Mouse (Mus musculus) heart, embryonic 12.5 days (tissue): ENCODE data around the gene B230217C12Rik. TPM values are rescaled to one million over a fixed set of nuclear protein-coding genes. Genes with fewer than 3 reads are reported as not detected.

Experiments used
- ATAC-seq: fragments of 200-750 bp; cut with Nextera tagmentation; 2 replicates; pipeline ENCODE4 v1.8.0; 2017; ENCODE audit warnings: moderate TSS enrichment, moderate library complexity; ENCODE audit not compliant: insufficient number of reproducible peaks, low FRiP score
- H3K27ac ChIP-seq: fragments of 300-500 bp; sonication (generic); 2 replicates; pipeline ENCODE4 v1.5.1; 2016; ENCODE audit warnings: mild to moderate bottlenecking, moderate library complexity; ENCODE audit not compliant: poor library complexity, severe bottlenecking
- H3K27me3 ChIP-seq: fragments of 300-500 bp; sonication (generic); replicated peaks from 2 replicates; pipeline ENCODE4 v1.6.1; 2016; ENCODE audit warnings: mild to moderate bottlenecking, moderate library complexity
- H3K36me3 ChIP-seq: fragments of 300-500 bp; sonication (generic); 2 replicates; pipeline ENCODE4 v1.6.1; 2016; ENCODE audit warnings: mild to moderate bottlenecking, moderate library complexity
- H3K4me1 ChIP-seq: fragments of 300-500 bp; sonication (generic); replicated peaks from 2 replicates; pipeline ENCODE4 v1.6.1; 2016; ENCODE audit warnings: mild to moderate bottlenecking
- H3K4me2 ChIP-seq: fragments of 300-500 bp; sonication (generic); 2 replicates; pipeline ENCODE4 v1.6.1; 2016; ENCODE audit warnings: mild to moderate bottlenecking, moderate library complexity
- H3K4me3 ChIP-seq: fragments of 300-500 bp; sonication (generic); 2 replicates; pipeline ENCODE4 v1.5.1; 2016; ENCODE audit warnings: mild to moderate bottlenecking
- H3K9ac ChIP-seq: fragments of 300-500 bp; sonication (generic); 2 replicates; pipeline ENCODE4 v1.6.1; 2016; ENCODE audit warnings: mild to moderate bottlenecking, moderate library complexity
- H3K9me3 ChIP-seq: fragments of 300-500 bp; sonication (generic); replicated peaks from 2 replicates; pipeline ENCODE4 v1.6.1; 2016; ENCODE audit warnings: mild to moderate bottlenecking, moderate library complexity
- WGBS: fragments of 180-500 bp; shearing (Covaris S2); methylation state at CpG from one replicate; pipeline ENCODE4 v1.1.7; 2016; 5-methylcytosine and 5-hydroxymethylcytosine counted together
- polyA plus RNA-seq: library from polyadenylated mRNA; unstranded; fragments of >200 nt; fragmentation: Nextera tagmentation; extraction: Ambion mirVana; gene quantifications from 2 replicates; pipeline ENCODE4 v1.2.1, GENCODE M21; 2016

B230217C12Rik gene
- 6.9 and 7.4 TPM in 2 replicates for polyA plus RNA-seq

DNA sequence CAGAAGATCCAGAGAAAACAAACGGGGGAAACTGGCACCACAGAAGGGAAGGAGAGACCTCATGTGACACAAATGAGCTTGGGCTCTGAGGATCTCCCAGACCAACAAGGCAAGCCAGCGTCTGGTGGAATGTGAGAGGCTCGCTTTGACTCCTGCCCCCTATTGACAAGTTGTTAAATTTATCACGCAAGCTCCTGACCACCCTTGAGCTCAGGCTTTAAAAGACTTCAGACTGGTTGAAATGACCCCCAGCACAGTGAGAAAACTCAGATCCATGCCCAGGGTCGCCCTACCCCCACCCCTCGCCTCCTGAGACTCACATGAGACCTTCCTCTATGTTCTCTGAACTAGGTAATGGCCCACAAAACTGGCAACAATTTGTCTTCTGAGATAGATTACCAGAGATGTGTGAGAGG is at the start of gene B230217C12Rik:
B230217C12Rik (plus strand) TSS at position 242 of the 416 bp plus-strand sequence.
- Histone ChIP-seq H3K4me2 (peak within 1 kb of the TSS; percentile 77), H3K27ac (peak within 1 kb of the TSS; percentile 69), H3K36me3 (peaks cover 23% of the 10 kb centered on the region), H3K27me3 (no peaks in the 10 kb centered on the region), H3K4me1 (peaks cover 17% of the 10 kb centered on the region; the same call in 1 of the 2 replicates), H3K9ac (peak within 1 kb of the TSS; percentile 70; the same call in 1 of the 2 replicates), H3K4me3 (peak within 1 kb of the TSS; percentile 60), H3K9me3 (no peaks in the 10 kb centered on the region)
- 1% methylated on average over 6 of the region's 6 CpGs for WGBS
- peak; percentile 37; the same call in 1 of the 2 replicates for ATAC-seq

DNA sequence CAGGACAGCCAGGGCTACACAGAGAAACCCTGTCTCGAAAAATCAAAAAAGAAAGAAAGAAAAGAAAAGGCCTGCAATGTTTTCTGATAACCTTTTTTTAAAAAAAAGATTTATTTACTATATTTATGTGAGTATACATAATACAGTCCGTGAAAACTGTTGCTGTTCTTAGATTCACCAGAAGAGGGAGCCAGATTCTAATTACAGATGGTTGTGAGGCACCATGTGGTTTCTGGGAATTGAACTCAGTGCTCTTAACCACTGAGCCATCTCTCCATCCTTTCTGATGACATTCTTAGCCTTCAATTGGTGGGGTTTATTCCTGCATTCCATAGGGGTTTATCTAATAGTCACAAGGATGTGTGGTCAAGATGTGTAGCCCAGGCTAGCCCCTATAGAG is 47.4 kb upstream of the B230217C12Rik start:
- H3K9me3 ChIP-seq: no peaks in the 10 kb centered on the region
- no peaks in the 10 kb centered on the region for H3K36me3 ChIP-seq
- H3K27me3 ChIP-seq: no peaks in the 10 kb centered on the region
- no peak overlapping the region for H3K4me2 ChIP-seq
- H3K4me3 ChIP-seq: no peak overlapping the region
- WGBS: 6% methylated on average over 2 of the region's 2 CpGs
- H3K4me1 ChIP-seq: no peaks in the 10 kb centered on the region
- H3K9ac ChIP-seq: no peak overlapping the region
- no peak overlapping the region for H3K27ac ChIP-seq
- ATAC-seq: no peak

DNA sequence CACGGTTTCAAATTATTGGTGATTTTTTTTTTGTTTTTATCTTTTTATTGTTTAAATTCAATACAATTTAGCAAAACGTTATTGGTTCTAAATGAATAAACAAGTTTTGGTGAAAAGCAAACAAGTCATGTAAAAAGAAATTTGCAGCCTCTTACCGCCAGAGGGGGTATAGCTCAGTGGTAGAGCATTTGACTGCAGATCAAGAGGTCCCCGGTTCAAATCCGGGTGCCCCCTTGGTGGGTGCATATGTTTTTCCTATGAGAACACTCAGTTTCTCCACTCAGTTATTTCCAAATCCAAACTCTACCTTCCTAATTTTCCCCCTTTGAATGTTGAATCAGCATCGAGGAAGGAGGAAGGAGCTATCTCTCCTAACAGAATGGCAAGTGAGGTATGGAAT is 43.7 kb upstream of the B230217C12Rik start:
- WGBS: 3% methylated on average over 6 of the region's 6 CpGs
- Histone ChIP-seq H3K36me3 (0 out of 2 replicates have a peak, but pooled peaks cover under 1% of the 10 kb centered on the region), H3K4me3 (no peak overlapping the region), H3K4me1 (peaks cover 11% of the 10 kb centered on the region), H3K9ac (no peak overlapping the region), H3K27ac (no peak overlapping the region), H3K4me2 (no peak overlapping the region), H3K27me3 (no peaks in the 10 kb centered on the region), H3K9me3 (no peaks in the 10 kb centered on the region)
- ATAC-seq: no peak

DNA sequence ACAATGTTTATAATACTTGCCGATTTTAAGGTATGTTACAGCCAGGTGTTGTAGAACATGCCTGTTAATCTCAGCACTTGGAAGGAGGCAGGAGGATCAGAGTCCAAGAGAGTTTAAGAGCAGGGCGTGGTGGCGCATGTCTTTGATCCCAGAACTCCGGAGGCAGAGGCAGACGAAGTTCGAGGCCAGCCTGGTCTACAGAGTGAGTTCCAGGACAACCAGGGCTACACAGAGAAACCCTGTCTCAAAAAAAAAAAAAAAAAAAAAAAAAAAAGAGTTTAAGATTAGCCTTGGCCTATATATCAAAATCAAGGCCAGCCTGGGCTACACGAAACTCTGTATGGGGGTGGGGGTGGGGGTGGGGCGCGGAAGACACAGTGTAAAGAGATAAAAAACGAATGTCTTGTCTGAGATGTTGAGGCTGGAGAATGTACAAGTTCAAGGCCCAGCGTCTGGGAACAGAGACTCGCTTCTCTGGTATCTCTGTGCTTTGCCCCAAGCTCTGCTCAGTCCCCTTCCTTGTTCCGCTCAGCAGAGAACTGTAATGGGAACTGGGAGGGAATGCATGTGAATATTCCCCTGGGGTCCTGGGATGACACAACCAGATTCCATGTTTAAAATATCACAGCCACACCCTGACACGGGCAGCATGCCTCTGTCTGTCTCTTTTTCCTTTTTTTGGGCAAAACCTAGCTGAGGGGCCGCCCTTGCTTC is 43.1 kb upstream of the B230217C12Rik start:
- peak overlapping the region; percentile 78; the same call in 1 of the 2 replicates for H3K4me2 ChIP-seq
- H3K27ac ChIP-seq: no peak overlapping the region

DNA sequence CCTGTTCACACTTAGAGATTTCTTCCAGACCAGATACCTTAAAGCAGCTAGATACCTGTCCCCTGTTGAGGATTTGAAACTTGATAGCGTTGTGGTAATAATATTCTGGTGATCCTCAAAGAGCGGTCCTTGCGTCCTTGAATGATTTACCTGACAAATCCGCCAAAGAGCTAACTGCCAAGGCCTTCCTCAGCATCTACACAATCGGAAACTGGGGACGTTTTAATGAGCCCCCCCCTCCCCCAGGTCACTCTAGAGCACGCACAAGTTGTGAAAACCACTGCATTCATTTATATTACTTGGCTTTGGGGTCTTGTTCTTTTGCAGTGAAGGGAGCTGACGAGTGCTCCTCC is 42.5 kb upstream of the B230217C12Rik start:
- no peak overlapping the region for H3K27ac ChIP-seq

More for the DNA sequence above, 43.1 kb upstream of the B230217C12Rik start:
- Histone ChIP-seq H3K9me3 (no peaks in the 10 kb centered on the region), H3K4me3 (no peak overlapping the region), H3K27me3 (no peaks in the 10 kb centered on the region), H3K9ac (no peak overlapping the region), H3K4me1 (peaks cover 18% of the 10 kb centered on the region), H3K36me3 (0 out of 2 replicates have a peak, but pooled peaks cover 2% of the 10 kb centered on the region)
- no peak for ATAC-seq
- whole genome bisulfite sequencing: 57% methylated on average over 15 of the region's 15 CpGs

DNA sequence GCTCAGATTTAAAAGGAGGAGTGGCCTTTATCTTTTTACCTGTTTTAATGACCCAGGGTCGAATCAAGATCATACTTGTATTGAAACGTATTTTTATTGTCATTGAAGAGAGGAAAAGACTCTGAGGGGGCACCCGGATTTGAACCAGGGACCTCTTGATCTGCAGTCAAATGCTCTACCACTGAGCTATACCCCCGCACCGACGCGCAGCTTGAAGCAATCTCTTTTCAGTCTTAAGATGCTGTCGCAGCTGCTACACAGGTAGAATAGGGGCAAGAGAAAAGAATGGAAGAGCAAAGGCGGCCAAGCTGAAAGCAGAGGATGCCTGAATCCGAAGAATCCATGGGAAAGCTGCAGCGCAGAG is 41.8 kb upstream of the B230217C12Rik start, which contains the start of gene Lasp1:
Lasp1 (plus strand) TSS at position 219 of the 364 bp plus-strand sequence.
- peak within 1 kb of the TSS; percentile 71 for H3K4me3 ChIP-seq
- WGBS: under 1% methylated on average over 11 of the region's 11 CpGs

More for the DNA sequence above, 42.5 kb upstream of the B230217C12Rik start:
- no peak for ATAC-seq
- 0 out of 2 replicates have a peak, but pooled peaks cover 2% of the 10 kb centered on the region for H3K36me3 ChIP-seq
- peak overlapping the region; percentile 78 for H3K4me2 ChIP-seq
- peaks cover 21% of the 10 kb centered on the region for H3K4me1 ChIP-seq
- peak overlapping the region; percentile 71 for H3K4me3 ChIP-seq
- no peaks in the 10 kb centered on the region for H3K27me3 ChIP-seq
- H3K9me3 ChIP-seq: no peaks in the 10 kb centered on the region
- H3K9ac ChIP-seq: no peak overlapping the region
- 39% methylated on average over 8 of the region's 8 CpGs for WGBS

DNA sequence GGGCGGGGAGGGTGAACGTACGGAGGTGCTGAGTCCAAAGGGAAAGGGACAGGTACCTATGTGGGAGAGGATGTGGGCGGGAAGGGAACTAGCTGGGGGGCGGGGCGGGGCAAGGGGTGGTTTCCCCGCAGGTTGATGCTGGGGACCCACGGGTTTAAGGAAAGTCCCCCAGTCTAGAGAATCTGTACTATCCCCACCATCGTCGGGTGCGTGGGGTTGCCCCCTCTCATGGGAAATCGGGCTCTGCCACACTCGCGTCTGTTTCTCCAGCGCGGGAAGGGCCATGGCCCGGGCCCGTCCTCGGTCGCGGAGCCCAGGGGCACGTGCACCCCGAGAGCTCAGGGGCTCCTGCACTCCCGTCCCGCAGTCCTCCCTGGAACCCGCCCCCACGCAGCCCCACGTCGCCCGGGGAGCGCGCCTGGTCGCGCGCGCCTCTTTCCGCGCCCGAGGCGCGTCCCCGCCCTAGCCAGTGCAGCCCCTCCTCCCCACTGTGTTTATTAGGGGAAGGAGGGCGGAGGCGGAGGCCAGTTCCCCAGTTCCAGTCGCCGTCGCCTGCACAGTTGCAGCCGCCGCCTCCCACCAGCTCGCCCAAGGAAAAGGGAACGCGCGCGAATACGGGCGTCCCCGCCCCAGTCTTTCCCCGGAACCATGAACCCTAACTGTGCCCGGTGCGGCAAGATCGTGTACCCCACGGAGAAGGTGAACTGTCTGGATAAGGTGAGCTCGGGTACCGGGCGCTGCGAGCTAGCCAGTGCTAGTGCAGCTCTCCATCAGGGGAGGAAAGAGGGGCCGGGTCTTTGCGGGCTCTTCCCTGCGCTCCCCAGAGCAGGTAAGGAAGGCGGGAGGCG is 41.2 kb upstream of the B230217C12Rik start:
- H3K27me3 ChIP-seq: no peaks in the 10 kb centered on the region
- peak overlapping the region; percentile 71 for H3K4me3 ChIP-seq
- peak overlapping the region; percentile 78 for H3K4me2 ChIP-seq
- 0 out of 2 replicates have a peak, but pooled peaks cover 2% of the 10 kb centered on the region for H3K36me3 ChIP-seq
- peak overlapping the region; percentile 87 for H3K9ac ChIP-seq
- H3K27ac ChIP-seq: peak overlapping the region; percentile 81
- H3K9me3 ChIP-seq: no peaks in the 10 kb centered on the region
- ATAC-seq: peak; percentile 83
- under 1% methylated on average over 71 of the region's 71 CpGs for WGBS
- H3K4me1 ChIP-seq: peaks cover 29% of the 10 kb centered on the region

More for the DNA sequence above, 41.8 kb upstream of the B230217C12Rik start, which contains the start of gene Lasp1:
- H3K36me3 ChIP-seq: 0 out of 2 replicates have a peak, but pooled peaks cover 2% of the 10 kb centered on the region
- H3K27me3 ChIP-seq: no peaks in the 10 kb centered on the region
- H3K27ac ChIP-seq: peak within 1 kb of the TSS; percentile 81
- peak within 1 kb of the TSS; percentile 78 for H3K4me2 ChIP-seq
- peak within 1 kb of the TSS; percentile 87 for H3K9ac ChIP-seq
- H3K4me1 ChIP-seq: peaks cover 23% of the 10 kb centered on the region
- no peaks in the 10 kb centered on the region for H3K9me3 ChIP-seq
- ATAC-seq: peak; percentile 52

DNA sequence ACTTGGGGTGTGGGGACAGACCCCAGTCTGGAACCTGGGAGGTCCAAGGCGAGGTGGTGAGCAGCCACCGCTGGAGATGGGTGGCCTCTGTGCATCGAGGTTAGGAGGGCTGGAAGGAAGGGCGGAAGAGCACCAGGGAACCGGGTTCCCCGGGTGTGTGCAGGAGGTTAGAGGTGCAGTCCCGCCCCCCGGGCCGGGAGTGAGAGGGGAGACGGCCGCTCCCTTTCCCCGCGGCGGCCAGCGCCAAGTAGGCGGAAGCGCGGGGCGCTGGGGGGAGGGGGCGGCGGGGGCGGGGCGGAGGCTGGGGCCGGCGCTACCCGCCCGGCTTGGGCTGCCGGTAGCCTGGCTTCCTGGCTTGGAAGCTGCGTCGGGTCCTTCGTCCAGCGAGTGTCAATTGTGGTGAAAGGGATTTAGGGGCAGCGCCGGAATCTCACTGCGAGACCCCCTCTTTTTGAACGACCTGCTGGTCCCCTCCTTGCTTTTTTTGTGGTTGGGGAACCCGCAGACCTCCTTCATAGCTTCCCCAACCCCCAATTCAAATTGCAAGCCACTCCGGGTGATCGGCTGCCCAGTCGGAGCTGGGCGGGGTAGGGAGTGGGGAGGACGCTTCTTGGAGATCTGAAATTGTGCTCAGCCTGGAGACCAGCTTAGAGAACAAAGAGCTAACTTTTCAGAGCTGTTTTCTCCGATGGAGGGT is 40.4 kb upstream of the B230217C12Rik start:
- H3K27ac ChIP-seq: peak overlapping the region; percentile 81
- H3K4me2 ChIP-seq: peak overlapping the region; percentile 78
- H3K4me3 ChIP-seq: peak overlapping the region; percentile 71
- H3K27me3 ChIP-seq: no peaks in the 10 kb centered on the region
- 0 out of 2 replicates have a peak, but pooled peaks cover 2% of the 10 kb centered on the region for H3K36me3 ChIP-seq
- H3K4me1 ChIP-seq: peaks cover 37% of the 10 kb centered on the region
- peak; percentile 74 for ATAC-seq
- under 1% methylated on average over 30 of the region's 43 CpGs for WGBS
- peak overlapping the region; percentile 87 for H3K9ac ChIP-seq
- H3K9me3 ChIP-seq: no peaks in the 10 kb centered on the region

DNA sequence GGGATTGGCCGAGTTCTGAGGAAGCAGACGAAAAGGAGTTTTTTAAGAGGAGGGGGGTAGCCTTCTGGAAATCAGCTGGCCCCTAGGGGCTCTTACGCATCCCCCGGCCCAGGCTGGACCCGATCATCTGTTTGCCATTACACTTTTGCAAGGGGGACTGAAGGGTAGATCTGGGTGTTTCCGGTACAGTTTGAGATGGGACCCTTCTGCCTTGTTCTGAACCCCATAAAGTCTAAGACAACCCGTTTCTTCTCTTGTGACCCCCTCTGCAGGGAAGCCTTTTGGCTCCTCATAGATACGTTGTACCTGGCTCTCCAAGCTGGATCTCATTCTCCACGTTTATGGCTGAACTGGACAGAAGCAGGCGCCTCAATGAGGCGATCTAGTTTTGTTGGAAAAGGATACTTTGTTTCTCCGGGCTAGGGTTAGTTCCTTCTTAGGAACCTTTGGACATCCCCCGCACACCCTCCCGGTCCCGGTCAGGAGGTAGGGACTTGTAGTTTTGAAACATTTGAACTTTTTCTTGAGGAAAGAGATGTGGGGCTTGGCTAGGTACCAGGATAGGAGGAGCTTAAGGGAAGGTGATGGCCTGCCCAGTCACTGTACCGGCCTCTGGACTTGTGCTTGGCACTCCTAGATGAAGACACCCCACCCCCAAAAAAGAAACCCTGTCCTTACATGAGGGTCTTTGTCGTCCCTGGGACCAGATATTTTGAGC is 39.7 kb upstream of the B230217C12Rik start:
- peak overlapping the region; percentile 71 for H3K4me3 ChIP-seq
- peak overlapping the region; percentile 78 for H3K4me2 ChIP-seq
- H3K9me3 ChIP-seq: no peaks in the 10 kb centered on the region
- ATAC-seq: no peak
- no peaks in the 10 kb centered on the region for H3K27me3 ChIP-seq
- peaks cover 44% of the 10 kb centered on the region for H3K4me1 ChIP-seq
- 7% methylated on average over 17 of the region's 17 CpGs for WGBS
- H3K27ac ChIP-seq: peak overlapping the region; percentile 81
- H3K36me3 ChIP-seq: 0 out of 2 replicates have a peak, but pooled peaks cover 2% of the 10 kb centered on the region
- H3K9ac ChIP-seq: peak overlapping the region; percentile 87
